Mouse (Mus musculus) lung, postnatal 0 days (tissue): ENCODE measurements at regions not wholly inside any gene's neighbourhood (a gene's known extent, or its start where the extent isn't known, plus 50 kb on each side); places are given as distances from the start of the nearest gene placed in this dataset.

Experiments
- CTCF ChIP-seq: IDR thresholded peaks from 2 replicates; pipeline ENCODE4 v1.5.1; 2016; ENCODE audit warnings: antibody characterized with exemption, mild to moderate bottlenecking
- EP300 ChIP-seq: IDR thresholded peaks from 2 replicates; pipeline ENCODE4 v1.6.1; 2016; ENCODE audit warnings: antibody characterized with exemption, mild to moderate bottlenecking, control low read depth

DNA sequence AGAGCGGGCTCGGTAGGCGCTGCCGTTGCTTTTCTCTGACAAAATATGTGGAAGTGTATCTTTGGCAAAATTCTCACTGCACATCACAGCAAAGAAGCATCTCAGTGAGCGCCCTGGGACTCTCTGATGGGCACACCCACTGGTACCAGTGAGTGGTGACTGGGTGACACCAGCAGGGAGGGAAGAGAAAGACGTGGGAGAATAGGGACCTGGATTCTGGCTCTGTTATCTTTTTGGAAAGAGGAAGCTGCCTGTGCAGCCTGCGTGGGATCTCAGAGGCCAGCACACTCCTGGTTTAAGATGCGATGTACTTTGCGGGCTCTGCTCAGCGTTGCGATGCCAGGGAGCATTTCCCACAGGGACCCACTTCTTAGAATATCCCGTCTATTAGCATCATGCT lies 183.4 kb upstream of the Cnr1 start:
- no peak for TF ChIP-seq CTCF
- no peak for TF ChIP-seq EP300
